Mouse (Mus musculus): ENCODE results near the gene Emc6. TPM values are rescaled to one million over a fixed set of nuclear protein-coding genes. Genes with fewer than 3 reads are reported as not detected.

Emc6 gene
- 28.3 to 33.4 TPM (median 32.5 TPM) in 3 replicates for total RNA-seq (2017)

DNA sequence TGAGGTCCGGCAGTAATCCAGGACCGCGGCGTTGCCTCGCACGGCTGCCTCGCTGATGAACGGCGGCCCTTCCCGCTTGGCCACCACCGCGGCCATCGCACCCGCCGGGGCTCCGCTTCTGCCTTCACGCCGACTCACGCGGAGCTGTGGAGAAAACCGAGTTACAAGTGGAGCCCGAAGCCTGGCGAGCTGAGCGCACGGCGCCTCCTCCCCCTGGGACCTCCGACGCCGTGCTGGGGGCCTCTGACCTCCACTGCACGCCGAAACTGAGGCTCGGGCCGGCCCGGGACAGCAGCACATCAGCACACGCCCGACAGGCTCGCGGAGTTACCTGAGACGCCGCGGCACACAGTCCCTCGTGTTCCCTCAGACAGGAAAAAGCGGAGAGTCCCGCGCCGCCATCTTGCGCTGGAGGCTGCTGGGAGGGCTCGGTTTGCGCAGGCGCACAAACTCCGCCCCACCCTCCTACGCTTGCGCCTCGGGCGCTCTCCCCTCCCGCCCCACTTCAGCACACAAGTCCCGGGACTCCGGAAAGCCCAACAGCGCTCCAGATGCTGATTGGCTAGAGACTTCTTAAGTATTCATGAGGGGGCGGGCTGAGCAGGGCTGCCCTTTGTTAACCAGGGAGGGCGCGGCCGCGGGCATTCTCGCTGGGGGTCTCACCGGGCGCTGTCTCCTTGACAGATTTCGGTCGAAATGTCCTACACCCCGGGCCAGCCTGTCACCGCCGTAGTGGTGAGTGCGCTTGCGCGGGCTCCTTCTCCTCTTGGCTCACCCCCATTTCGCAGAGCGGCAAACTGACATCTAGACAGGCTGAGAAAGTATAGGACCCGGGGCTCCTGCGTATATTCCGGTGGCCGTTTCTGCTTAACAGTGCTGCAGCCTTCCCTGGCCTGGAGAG lies at the start of gene Emc6, which contains the start of gene Tax1bp3:
Gene Emc6, minus strand, starts transcription at position 430 of the 901 bp plus-strand sequence.
Gene Tax1bp3, plus strand, starts transcription at position 476 of the 901 bp plus-strand sequence.
- ATAC-seq (replicated peaks; ENCODE audit: insufficient number of reproducible peaks, low FRiP score, low TSS enrichment, poor library complexity, severe bottlenecking) = peak; percentile 94

GRCm38 (mm10) chr11:73225856-73226255 lies 49.0 kb upstream of the Emc6 start:
- ATAC-seq (replicated peaks; ENCODE audit: insufficient number of reproducible peaks, low FRiP score, low TSS enrichment, poor library complexity, severe bottlenecking) = no peak

DNA sequence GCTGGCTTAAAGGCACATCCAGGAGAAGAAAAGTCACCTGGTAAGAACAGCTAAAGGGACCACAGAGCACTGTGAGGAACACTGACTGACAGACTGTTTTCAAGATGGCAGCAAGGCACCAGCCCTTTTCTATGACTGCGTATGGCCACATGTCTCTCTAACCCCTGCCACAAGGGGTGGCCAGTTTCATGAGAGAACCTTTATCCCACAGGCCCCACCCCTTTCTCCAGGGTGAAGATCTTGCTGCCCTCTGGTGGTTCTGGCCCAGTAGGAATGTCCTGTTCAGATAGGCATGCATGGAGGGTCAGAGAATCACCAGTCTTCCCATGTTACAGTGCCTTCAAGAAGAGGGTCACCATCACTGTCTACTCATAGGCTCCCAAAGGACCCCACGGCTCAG lies 47.1 kb upstream of the Emc6 start:
- no peak; the same call in 1 of the 2 replicates for ATAC-seq (replicated peaks; ENCODE audit: insufficient number of reproducible peaks, low FRiP score, low TSS enrichment, poor library complexity, severe bottlenecking)

DNA sequence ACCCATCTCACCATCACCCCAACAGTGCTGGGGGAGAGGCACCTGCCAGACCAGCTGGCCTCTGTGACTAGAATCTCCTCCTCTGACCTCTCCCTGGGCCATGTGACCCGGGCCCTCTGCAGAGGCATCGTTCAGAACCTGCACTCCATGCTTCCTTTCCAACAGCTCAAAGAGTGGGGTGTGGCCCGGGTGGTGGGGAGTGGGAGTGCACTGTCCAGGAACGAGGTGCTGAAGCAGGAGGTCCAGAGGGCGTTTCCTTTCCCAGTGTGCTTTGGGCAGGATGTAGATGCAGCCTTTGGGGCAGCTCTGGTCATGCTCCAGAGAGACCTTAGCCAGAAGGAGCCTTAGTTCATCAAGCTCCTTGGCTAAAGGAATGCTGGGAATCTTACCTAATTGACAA lies 46.0 kb upstream of the Emc6 start:
- no peak for ATAC-seq (replicated peaks; ENCODE audit: insufficient number of reproducible peaks, low FRiP score, low TSS enrichment, poor library complexity, severe bottlenecking)

GRCm38 (mm10) chr11:73220651-73221050 lies 43.8 kb upstream of the Emc6 start:
- no peak for ATAC-seq (replicated peaks; ENCODE audit: insufficient number of reproducible peaks, low FRiP score, low TSS enrichment, poor library complexity, severe bottlenecking)

DNA sequence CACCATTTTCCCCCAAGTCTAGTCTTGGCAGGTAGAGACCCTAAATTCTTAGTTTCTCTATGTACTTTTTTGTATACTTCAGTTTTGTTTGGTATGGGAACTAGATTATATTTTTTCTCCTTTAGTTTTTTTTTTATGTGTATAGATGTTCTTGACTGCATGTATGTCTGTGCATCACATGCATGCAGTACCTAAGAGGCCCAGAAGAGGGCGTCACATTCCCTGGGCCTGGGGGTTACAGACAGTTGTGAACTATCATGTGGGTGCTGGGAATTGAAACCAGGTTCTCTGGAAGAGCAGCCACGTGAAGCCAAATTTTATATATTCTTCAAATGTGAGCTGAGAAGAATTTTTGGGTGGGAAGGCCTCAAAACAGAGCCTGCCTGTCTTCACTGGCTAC lies 42.8 kb upstream of the Emc6 start:
- no peak for ATAC-seq (replicated peaks; ENCODE audit: insufficient number of reproducible peaks, low FRiP score, low TSS enrichment, poor library complexity, severe bottlenecking)

- ATAC-seq (replicated peaks; ENCODE audit: insufficient number of reproducible peaks, low FRiP score, low TSS enrichment, poor library complexity, severe bottlenecking) = no peak
Observed at GRCm38 (mm10) chr11:73213956-73214355, 37.1 kb upstream of the Emc6 start.

DNA sequence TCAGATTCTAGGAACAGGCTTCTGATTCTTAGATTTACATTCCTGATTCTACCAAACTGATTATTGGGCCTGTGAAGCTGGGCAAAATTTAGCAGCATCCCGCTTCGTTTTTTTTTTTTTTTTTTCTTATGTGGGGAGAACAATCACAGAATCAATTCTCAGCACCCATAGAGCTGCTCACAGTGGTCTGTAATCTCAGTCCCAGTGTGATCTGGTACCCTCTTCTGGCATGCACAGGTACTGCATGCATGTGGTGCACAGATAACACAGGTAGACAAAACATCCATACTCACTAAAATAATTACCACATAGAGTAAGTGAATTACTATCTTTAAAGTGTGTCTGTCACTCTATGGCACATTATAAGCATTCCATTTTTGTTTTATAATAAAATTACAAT lies 30.8 kb upstream of the Emc6 start:
- no peak for ATAC-seq (replicated peaks; ENCODE audit: insufficient number of reproducible peaks, low FRiP score, low TSS enrichment, poor library complexity, severe bottlenecking)

DNA sequence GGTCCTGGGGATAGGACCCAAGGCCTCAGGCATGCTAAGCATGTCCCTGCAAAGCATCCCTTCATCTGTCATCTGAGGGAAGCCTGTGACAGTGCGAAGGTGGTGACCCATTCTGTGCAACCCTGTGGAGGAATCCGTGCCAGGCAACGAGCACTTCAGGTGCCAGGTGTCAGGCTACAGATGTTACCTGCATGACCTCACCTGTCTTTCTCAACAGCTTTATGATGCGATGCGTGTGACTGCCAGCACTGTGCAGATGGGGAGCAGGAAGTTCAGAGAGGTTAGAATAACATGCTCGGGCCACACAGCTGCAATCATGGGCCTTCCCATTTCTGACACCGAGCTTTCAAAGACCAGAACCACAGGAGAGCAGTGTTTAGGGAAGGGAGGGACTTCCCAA lies 28.4 kb upstream of the Emc6 start:
- ATAC-seq (replicated peaks; ENCODE audit: insufficient number of reproducible peaks, low FRiP score, low TSS enrichment, poor library complexity, severe bottlenecking) = no peak

GRCm38 (mm10) chr11:73203895-73204294 lies 27.1 kb upstream of the Emc6 start:
- no peak for ATAC-seq (replicated peaks; ENCODE audit: insufficient number of reproducible peaks, low FRiP score, low TSS enrichment, poor library complexity, severe bottlenecking)

GRCm38 (mm10) chr11:73201597-73201996 lies 24.8 kb upstream of the Emc6 start:
- no peak for ATAC-seq (replicated peaks; ENCODE audit: insufficient number of reproducible peaks, low FRiP score, low TSS enrichment, poor library complexity, severe bottlenecking)

DNA sequence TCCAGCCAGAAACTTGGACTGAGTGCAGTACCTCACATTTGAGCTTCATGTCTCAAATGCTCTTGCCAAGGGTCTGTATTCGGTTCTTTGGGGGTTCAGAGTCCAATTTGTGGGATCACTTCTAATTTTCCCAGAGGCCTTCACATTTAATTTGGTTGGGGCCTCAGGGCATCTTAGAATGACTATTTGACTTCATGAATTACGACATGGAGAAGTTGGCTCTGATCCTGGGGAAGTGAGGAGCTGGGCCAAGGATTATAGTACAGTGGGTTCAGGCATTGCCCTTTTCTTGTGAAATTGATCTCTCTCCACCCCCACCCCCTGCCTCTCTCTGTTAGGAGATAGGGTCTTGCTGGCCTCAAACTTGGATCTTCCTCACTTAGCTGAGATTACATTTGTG lies 24.2 kb upstream of the Emc6 start:
- ATAC-seq (replicated peaks; ENCODE audit: insufficient number of reproducible peaks, low FRiP score, low TSS enrichment, poor library complexity, severe bottlenecking) = no peak

DNA sequence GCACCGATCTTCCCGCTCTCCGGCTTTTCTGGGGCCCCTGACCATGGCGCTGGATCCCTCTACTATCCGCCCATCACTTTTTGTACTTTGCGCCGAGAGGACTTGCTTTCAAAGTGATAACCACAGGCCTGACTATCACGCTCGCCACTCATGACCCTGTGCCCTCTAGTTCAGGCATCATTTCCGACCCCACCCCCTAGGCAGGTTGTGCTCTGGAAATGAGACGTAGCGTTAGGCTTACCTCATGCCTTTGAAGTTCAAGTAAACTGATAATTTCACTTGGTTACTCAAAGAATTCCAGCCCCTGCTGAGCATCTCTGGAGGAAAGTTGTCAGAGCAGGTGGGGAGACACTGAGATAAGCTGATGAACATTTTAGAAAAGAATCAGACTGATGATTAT lies 23.0 kb upstream of the Emc6 start:
- no peak for ATAC-seq (replicated peaks; ENCODE audit: insufficient number of reproducible peaks, low FRiP score, low TSS enrichment, poor library complexity, severe bottlenecking)

- peak; percentile 95 for ATAC-seq (replicated peaks; ENCODE audit: insufficient number of reproducible peaks, low FRiP score, low TSS enrichment, poor library complexity, severe bottlenecking)
Observed at GRCm38 (mm10) chr11:73199230-73199712, 22.4 kb upstream of the Emc6 start, which contains the start of gene Shpk. Gene Shpk, plus strand, starts transcription at chr11:73199460.

DNA sequence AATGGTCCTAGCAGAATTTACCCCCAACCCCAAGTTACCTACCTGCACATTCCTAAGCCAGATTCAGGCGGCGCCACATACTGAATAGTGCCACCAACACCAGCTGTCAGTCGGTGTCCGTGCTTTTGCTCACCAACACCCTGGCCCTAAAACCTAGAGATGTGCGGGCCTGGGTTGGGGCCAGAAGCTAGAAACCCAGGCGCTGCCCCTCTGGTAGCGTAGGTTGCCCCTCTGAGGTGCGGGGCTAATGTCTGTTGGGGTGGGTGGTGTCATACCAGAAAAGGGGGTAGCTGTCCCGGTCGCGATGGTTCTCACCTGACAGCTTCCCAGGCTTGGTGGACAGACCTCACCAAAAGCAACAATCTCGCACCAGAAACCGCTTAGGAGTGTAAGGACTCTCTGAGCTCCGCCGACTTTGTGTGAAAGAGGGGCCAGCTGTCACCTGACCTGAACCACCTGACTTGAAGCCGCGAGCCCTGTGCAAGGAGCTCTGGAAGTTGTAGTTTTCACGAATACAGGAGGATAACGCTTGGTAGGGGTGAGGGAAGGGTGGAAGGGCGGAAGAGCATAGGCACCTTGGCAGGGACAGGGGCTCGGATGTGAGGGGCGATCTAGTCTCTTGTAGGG lies 21.9 kb upstream of the Emc6 start, which contains the start of gene Ctns:
Gene Ctns, minus strand, starts transcription at position 440 of the 627 bp plus-strand sequence.
- ATAC-seq (replicated peaks; ENCODE audit: insufficient number of reproducible peaks, low FRiP score, low TSS enrichment, poor library complexity, severe bottlenecking) = peak; percentile 88

- ATAC-seq (replicated peaks; ENCODE audit: insufficient number of reproducible peaks, low FRiP score, low TSS enrichment, poor library complexity, severe bottlenecking) = no peak
Observed at GRCm38 (mm10) chr11:73198190-73198589, 21.4 kb upstream of the Emc6 start.

- no peak for ATAC-seq (replicated peaks; ENCODE audit: insufficient number of reproducible peaks, low FRiP score, low TSS enrichment, poor library complexity, severe bottlenecking)
Observed at GRCm38 (mm10) chr11:73194444-73194843, 17.6 kb upstream of the Emc6 start.

DNA sequence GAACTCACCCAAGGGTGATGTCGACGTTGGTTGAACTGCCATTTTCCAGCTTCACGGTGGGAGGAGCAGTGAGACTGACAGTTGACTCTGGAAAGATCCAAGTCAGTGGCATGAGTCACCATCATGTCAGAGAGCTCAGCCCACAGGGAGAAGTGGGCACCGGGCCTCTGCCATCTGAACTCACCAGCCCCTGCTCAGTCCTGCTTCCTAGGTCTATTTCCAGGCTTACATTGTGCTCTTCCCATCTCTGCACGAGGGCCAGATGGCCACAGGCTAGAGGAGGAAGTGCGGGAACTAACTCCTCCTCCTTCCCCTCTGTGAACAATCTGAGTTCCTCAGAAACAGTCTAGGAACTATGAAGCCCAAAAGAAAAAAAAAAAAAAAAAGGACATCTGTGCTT lies 16.2 kb upstream of the Emc6 start:
- ATAC-seq (replicated peaks; ENCODE audit: insufficient number of reproducible peaks, low FRiP score, low TSS enrichment, poor library complexity, severe bottlenecking) = peak; percentile 48

GRCm38 (mm10) chr11:73187231-73187630 lies 10.4 kb upstream of the Emc6 start:
- ATAC-seq (replicated peaks; ENCODE audit: insufficient number of reproducible peaks, low FRiP score, low TSS enrichment, poor library complexity, severe bottlenecking) = no peak
